Mouse (Mus musculus) myocyte (in vitro differentiated cells): ENCODE results near the gene Il4i1. TPM values are rescaled to one million over a fixed set of nuclear protein-coding genes. Genes with fewer than 3 reads are reported as not detected.
"Not testable (repeated sequence)": the region's sequence is repeated elsewhere in the genome, so short reads cannot be mapped to it uniquely, and the experiment has no call there.

Experiments used
- H3K27me3 ChIP-seq: one replicate; pipeline ENCODE4 v1.6.1; 2011; ENCODE audit not compliant: control insufficient read depth, insufficient read depth, insufficient read length
- H3K36me3 ChIP-seq: one replicate; pipeline ENCODE4 v1.6.1; 2011; ENCODE audit not compliant: control insufficient read depth, insufficient read depth
- H3K4me2 ChIP-seq: one replicate; pipeline ENCODE4 v1.6.1; 2011; ENCODE audit warnings: low read depth, control low read depth
- H3K4me3 ChIP-seq: one replicate; pipeline ENCODE4 v1.5.1; 2011; ENCODE audit warnings: mild to moderate bottlenecking, control low read depth, moderate library complexity
- H3K79me2 ChIP-seq: one replicate; pipeline ENCODE4 v1.6.1; 2011; ENCODE audit not compliant: control insufficient read depth, insufficient read depth
- H3ac ChIP-seq: one replicate; pipeline ENCODE4 v1.6.1; 2011; ENCODE audit not compliant: control insufficient read depth, insufficient read length
- CEBPB ChIP-seq: IDR thresholded peaks from 2 replicates; pipeline ENCODE4 v1.6.1; 2011; ENCODE audit warnings: mild to moderate bottlenecking, moderate library complexity; ENCODE audit not compliant: poor library complexity, insufficient read depth, severe bottlenecking
- E2F4 ChIP-seq: IDR thresholded peaks from one replicate; pipeline ENCODE4 v1.6.1; 2011; ENCODE audit warnings: mild to moderate bottlenecking, control low read depth, moderate library complexity; ENCODE audit not compliant: insufficient read depth
- MAX ChIP-seq: IDR thresholded peaks from one replicate; pipeline ENCODE4 v1.6.1; 2011; ENCODE audit warnings: low read depth, mild to moderate bottlenecking, control low read depth
- MYOD1 ChIP-seq, 3 experiments: IDR thresholded peaks; one replicate each; pipeline ENCODE4 v1.6.1; 2011; ENCODE audit warnings: control low read depth in 2 of 3, low read depth in 2 of 3, mild to moderate bottlenecking in 2 of 3, moderate library complexity in 1 of 3; ENCODE audit not compliant: insufficient read length in 2 of 3, control insufficient read depth in 1 of 3
- MYOG ChIP-seq, 3 experiments: IDR thresholded peaks; one replicate each; pipeline ENCODE4 v1.6.1; 2011; ENCODE audit warnings: control low read depth in 2 of 3, low read depth in 2 of 3, mild to moderate bottlenecking in 2 of 3; ENCODE audit not compliant: insufficient read length in 2 of 3, control insufficient read depth in 1 of 3, insufficient read depth in 1 of 3
- POLR2A ChIP-seq: IDR thresholded peaks from one replicate; pipeline ENCODE4 v1.6.1; 2011; ENCODE audit warnings: low read depth, mild to moderate bottlenecking, control low read depth, moderate library complexity; ENCODE audit not compliant: insufficient read length
- POLR2AphosphoS2 ChIP-seq: IDR thresholded peaks from one replicate; pipeline ENCODE4 v1.6.1; 2011; ENCODE audit warnings: low read depth, control low read depth; ENCODE audit not compliant: insufficient read length
- REST ChIP-seq: IDR thresholded peaks from one replicate; pipeline ENCODE4 v1.6.1; 2011; ENCODE audit warnings: mild to moderate bottlenecking, control low read depth, moderate library complexity; ENCODE audit not compliant: insufficient read depth, insufficient read length
- SRF ChIP-seq: IDR thresholded peaks from one replicate; pipeline ENCODE4 v1.6.1; 2011; ENCODE audit warnings: low read depth; ENCODE audit not compliant: control insufficient read depth, insufficient read length
- TCF12 ChIP-seq: IDR thresholded peaks from one replicate; pipeline ENCODE4 v1.6.1; 2011; ENCODE audit warnings: mild to moderate bottlenecking, control low read depth; ENCODE audit not compliant: poor library complexity, insufficient read depth, severe bottlenecking
- TCF3 ChIP-seq: IDR thresholded peaks from one replicate; pipeline ENCODE4 v1.6.1; 2011; ENCODE audit warnings: low read depth, control low read depth; ENCODE audit not compliant: insufficient read length
- USF1 ChIP-seq: IDR thresholded peaks from one replicate; pipeline ENCODE4 v1.6.1; 2011; ENCODE audit warnings: low read depth, mild to moderate bottlenecking, control low read depth, moderate library complexity
- polyA plus RNA-seq: library from polyadenylated mRNA; unstranded; fragments of >200 nt; fragmentation: generic; extraction: Trizol; gene quantifications from one replicate; pipeline ENCODE4 v1.2.1, GENCODE M21; 2012; ENCODE audit warnings: missing spikeins

Il4i1 gene
- polyA plus RNA-seq, 1 experiment, result 1.9 TPM

- Histone ChIP-seq H3K27me3 (no peaks in the 10 kb centered on the region), H3K36me3 (no peaks in the 10 kb centered on the region), H3ac (no peak overlapping the region), H3K4me2 (no peak overlapping the region), H3K79me2 (peaks cover 24% of the 10 kb centered on the region), H3K4me3 (no peak overlapping the region)
- TF ChIP-seq TCF3 (no peak), CEBPB (no peak), REST (no peak), MAX (no peak), SRF (no peak), POLR2A (no peak)
These were observed 55.0 kb downstream of the Il4i1 start for GRCm38 (mm10) chr7:44871181-44871580.

DNA sequence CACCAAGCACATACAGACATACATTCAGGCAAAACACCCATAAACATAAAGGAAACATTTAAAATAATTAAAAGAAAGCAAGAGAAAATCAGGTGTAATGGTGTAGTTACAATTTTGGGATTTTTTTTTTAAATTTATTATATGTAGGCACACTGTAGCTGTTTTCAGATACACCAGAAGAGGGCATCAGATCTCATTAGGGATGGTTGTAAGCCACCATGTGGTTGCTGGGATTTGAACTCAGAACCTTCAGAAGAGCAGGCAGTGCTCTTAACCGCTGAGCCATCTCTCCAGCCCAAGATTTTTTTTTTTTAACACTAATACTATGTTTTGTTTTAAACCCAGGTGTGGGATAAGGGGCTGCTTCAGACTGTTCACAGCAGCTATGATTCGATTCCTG is 55.6 kb downstream of the Il4i1 start:
- H3K4me2 ChIP-seq, H3K27me3 ChIP-seq, H3K4me3 ChIP-seq, H3K36me3 ChIP-seq, H3ac ChIP-seq: not testable (repeated sequence)
- H3K79me2 ChIP-seq, result peaks cover 19% of the 10 kb centered on the region

DNA sequence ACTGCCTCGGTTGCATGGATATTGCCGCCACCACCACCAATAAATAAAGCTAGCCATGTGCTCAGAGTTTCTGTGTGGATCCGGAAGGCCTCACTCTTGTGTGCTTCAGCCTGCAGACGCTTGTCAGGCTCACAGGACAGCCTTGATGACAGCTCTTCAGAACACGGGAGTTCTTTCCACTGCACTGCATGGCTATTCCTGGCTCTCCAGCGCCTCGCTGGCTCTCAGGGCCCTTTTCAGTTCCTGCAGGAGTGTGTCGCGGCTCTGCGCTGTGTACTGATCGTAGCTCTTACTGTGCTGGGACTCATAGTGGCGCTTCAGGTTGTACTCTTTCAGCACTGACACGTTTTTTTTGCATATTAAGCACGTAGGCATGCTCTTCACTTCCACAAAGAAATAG is 61.6 kb downstream of the Il4i1 start:
- Histone ChIP-seq H3K27me3 (no peaks in the 10 kb centered on the region), H3K4me3 (no peak overlapping the region), H3ac (no peak overlapping the region), H3K79me2 (no peaks in the 10 kb centered on the region), H3K36me3 (no peaks in the 10 kb centered on the region), H3K4me2 (no peak overlapping the region)
- TF ChIP-seq MAX (no peak), MYOG (IDR thresholded peaks at IDR 0.05; ENCODE audit: control insufficient read depth in 1 of 3, insufficient read depth in 1 of 3, insufficient read length in 2 of 3, low read depth in 2 of 3) (no peak), TCF12 (no peak), E2F4 (no peak), MYOD1 (IDR thresholded peaks at IDR 0.05; ENCODE audit: control insufficient read depth in 1 of 3, insufficient read length in 2 of 3, low read depth in 2 of 3) (no peak), POLR2AphosphoS2 (no peak), CEBPB (no peak)

DNA sequence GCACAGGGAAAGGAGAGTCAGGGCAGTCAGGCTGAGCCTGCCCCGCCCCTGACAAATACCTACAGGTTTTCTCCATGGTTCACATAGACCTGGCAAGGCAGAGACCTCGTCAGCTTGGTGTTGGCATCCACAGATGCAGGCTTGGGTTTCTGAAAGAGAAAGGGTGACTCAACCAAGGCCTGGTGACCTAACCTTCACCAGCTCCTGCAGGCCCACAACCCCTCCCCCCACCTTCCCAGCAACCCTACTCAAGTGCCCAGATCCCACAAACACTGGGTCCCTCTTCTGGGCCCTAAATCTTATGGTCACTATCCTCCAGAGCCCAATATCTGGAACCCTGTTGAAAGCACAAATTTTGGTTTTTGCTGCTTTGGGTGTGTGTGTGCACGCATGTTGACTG is 66.8 kb downstream of the Il4i1 start:
- no peak overlapping the region for H3K4me3 ChIP-seq
- no peak overlapping the region for H3ac ChIP-seq
- TF ChIP-seq SRF, result no peak
- TF ChIP-seq MYOG (IDR thresholded peaks at IDR 0.05; ENCODE audit: control insufficient read depth in 1 of 3, insufficient read depth in 1 of 3, insufficient read length in 2 of 3, low read depth in 2 of 3), result no peak
- TF ChIP-seq E2F4, result no peak
- no peak for TF ChIP-seq POLR2AphosphoS2
- no peak for TF ChIP-seq MYOD1 (IDR thresholded peaks at IDR 0.05; ENCODE audit: control insufficient read depth in 1 of 3, insufficient read length in 2 of 3, low read depth in 2 of 3)
- no peak for TF ChIP-seq CEBPB
- TF ChIP-seq TCF3, result no peak
- no peak for TF ChIP-seq POLR2A
- TF ChIP-seq TCF12, result no peak
- no peak for TF ChIP-seq USF1
- no peak for TF ChIP-seq REST
- TF ChIP-seq MAX, result no peak
- no peak overlapping the region for H3K4me2 ChIP-seq
- no peaks in the 10 kb centered on the region for H3K36me3 ChIP-seq
- H3K79me2 ChIP-seq, result peaks cover 12% of the 10 kb centered on the region
- no peaks in the 10 kb centered on the region for H3K27me3 ChIP-seq

GRCm38 (mm10) chr7:44884637-44885036 is 68.5 kb downstream of the Il4i1 start:
- TF ChIP-seq TCF12 (no peak), REST (no peak), MYOD1 (IDR thresholded peaks at IDR 0.05; ENCODE audit: control insufficient read depth in 1 of 3, insufficient read length in 2 of 3, low read depth in 2 of 3) (no peak), POLR2A (no peak), TCF3 (no peak), SRF (no peak), USF1 (no peak), POLR2AphosphoS2 (no peak), MYOG (IDR thresholded peaks at IDR 0.05; ENCODE audit: control insufficient read depth in 1 of 3, insufficient read depth in 1 of 3, insufficient read length in 2 of 3, low read depth in 2 of 3) (no peak), E2F4 (no peak), CEBPB (no peak)
- peaks cover 27% of the 10 kb centered on the region for H3K79me2 ChIP-seq
- no peaks in the 10 kb centered on the region for H3K36me3 ChIP-seq
- no peaks in the 10 kb centered on the region for H3K27me3 ChIP-seq
- H3ac ChIP-seq, result no peak overlapping the region
- H3K4me3 ChIP-seq, result no peak overlapping the region
- H3K4me2 ChIP-seq, result no peak overlapping the region

DNA sequence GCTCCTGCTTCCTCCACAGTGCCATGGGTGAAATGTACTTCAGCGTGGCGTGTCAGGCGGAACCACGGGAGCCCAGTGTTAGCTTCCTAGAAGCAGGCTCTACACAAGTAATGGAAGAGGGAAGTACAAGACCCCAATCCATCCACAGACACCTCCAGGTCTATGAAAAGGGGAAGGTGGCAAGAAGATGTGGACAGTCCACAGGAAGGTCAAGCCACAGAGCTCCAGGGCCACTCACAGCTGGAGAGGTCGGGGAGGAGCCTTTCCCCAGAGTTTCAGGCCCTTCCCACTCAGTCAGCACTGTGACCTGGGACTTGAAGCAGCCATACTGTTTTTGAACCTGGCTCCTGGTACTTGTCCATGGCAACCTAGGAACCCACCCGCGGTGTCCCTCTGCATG is 70.8 kb downstream of the Il4i1 start:
- Histone ChIP-seq H3K79me2 (peaks cover 48% of the 10 kb centered on the region), H3K27me3 (no peaks in the 10 kb centered on the region), H3K4me3 (no peak overlapping the region), H3ac (no peak overlapping the region), H3K36me3 (no peaks in the 10 kb centered on the region), H3K4me2 (no peak overlapping the region)
- TF ChIP-seq POLR2A (no peak), TCF12 (no peak), POLR2AphosphoS2 (no peak)
